Mouse (Mus musculus): ENCODE measurements at regions not wholly inside any gene's neighbourhood (a gene's known extent, or its start where the extent isn't known, plus 50 kb on each side); places are given as distances from the start of the nearest gene placed in this dataset.

DNA sequence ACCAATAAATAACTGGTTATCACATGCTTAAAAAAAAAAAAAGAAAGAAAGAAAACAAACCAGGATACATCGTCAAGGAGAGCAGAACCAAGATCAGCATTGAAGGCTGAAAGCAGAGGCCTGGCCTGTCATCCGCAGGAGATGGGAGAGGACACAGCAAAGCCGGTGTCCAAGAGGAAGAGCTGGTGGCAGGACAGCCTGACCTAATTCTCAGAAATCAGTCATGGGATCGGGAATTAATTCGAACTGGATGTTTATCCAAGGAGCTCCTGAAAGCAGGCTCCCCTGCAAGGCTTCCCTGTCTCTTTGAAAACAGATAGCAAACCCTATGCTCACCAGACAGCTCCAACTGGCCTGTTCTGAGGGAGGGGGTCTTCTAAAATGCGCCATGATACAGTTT is 75.5 kb upstream of the 4930412O13Rik start:
- no peaks in the 10 kb centered on the region for H3K9me3 ChIP-seq (ENCODE audit: low read length)
- ATAC-seq (ENCODE audit: low FRiP score) (no peak), DNase-seq (ENCODE audit: low spot score) (no peak)
- no peak for TF ChIP-seq CTCF (IDR thresholded peaks at IDR 0.05)
- H3K4me1 ChIP-seq (ENCODE audit: insufficient read depth, low read length): no peaks in the 10 kb centered on the region
- no peaks in the 10 kb centered on the region for H3K27me3 ChIP-seq (ENCODE audit: insufficient read depth, low read length)
- no peak overlapping the region for H3K4me3 ChIP-seq (ENCODE audit: low read depth, low read length)
- no peak overlapping the region for H3K27ac ChIP-seq (ENCODE audit: low read depth, low read length)
- H3K9ac ChIP-seq (replicated peaks; ENCODE audit: low read length, poor library complexity, severe bottlenecking): no peak overlapping the region
- 84% methylated on average over 6 of the region's 6 CpGs for WGBS
- H3K36me3 ChIP-seq (ENCODE audit: insufficient read depth, low read length): no peaks in the 10 kb centered on the region
- H3K4me2 ChIP-seq (ENCODE audit: low read depth, low read length, poor library complexity, severe bottlenecking): no peak overlapping the region

Measured in midbrain, postnatal 0 days (tissue).